Mouse (Mus musculus): ENCODE data around the gene Rab29. TPM values are rescaled to one million over a fixed set of nuclear protein-coding genes. Genes with fewer than 3 reads are reported as not detected.

Gene Rab29
- total and polyA plus RNA-seq, 2 experiments from 2014 or later: 14.7 to 18.8 TPM

- H3K36me3 ChIP-seq (replicated peaks; ENCODE audit: control insufficient read depth, insufficient read depth, low read length): no peaks in the 10 kb centered on the region
- H3K4me3 ChIP-seq (ENCODE audit: low read depth, low read length): no peak overlapping the region
- TF ChIP-seq EP300 (IDR thresholded peaks at IDR 0.05; ENCODE audit: low read depth) (no peak), CTCF (IDR thresholded peaks at IDR 0.05; ENCODE audit: low read depth) (no peak)
- H3K9me3 ChIP-seq (replicated peaks; ENCODE audit: control insufficient read depth, low read length): no peaks in the 10 kb centered on the region
- no peak overlapping the region for H3K4me2 ChIP-seq (ENCODE audit: low read depth, low read length)
- H3K27ac ChIP-seq (ENCODE audit: low read depth): no peak overlapping the region
- no peaks in the 10 kb centered on the region for H3K4me1 ChIP-seq (ENCODE audit: control insufficient read depth, insufficient read depth)
- WGBS: 84% methylated on average over 2 of the region's 2 CpGs
- ATAC-seq (ENCODE audit: insufficient read depth, low read depth): no peak
- DNase-seq (ENCODE audit: low spot score): no peak
- no peaks in the 10 kb centered on the region for H3K27me3 ChIP-seq (ENCODE audit: control insufficient read depth, insufficient read depth, low read length)
- H3K9ac ChIP-seq (replicated peaks; ENCODE audit: low read depth, low read length): no peak overlapping the region
Measured at GRCm38 (mm10) chr1:131886173-131886572, 19.1 kb downstream of the Rab29 start.

GRCm38 (mm10) chr1:131886641-131887040 lies 19.6 kb downstream of the Rab29 start:
- TF ChIP-seq EP300 (IDR thresholded peaks at IDR 0.05; ENCODE audit: low read depth) (no peak), CTCF (IDR thresholded peaks at IDR 0.05; ENCODE audit: low read depth) (no peak)
- no peak overlapping the region for H3K4me3 ChIP-seq (ENCODE audit: low read depth, low read length)
- WGBS: 75% methylated on average over 3 of the region's 3 CpGs
- no peak for ATAC-seq (ENCODE audit: insufficient read depth, low read depth)
- H3K4me2 ChIP-seq (ENCODE audit: low read depth, low read length): no peak overlapping the region
- H3K9me3 ChIP-seq (replicated peaks; ENCODE audit: control insufficient read depth, low read length): no peaks in the 10 kb centered on the region
- no peaks in the 10 kb centered on the region for H3K36me3 ChIP-seq (replicated peaks; ENCODE audit: control insufficient read depth, insufficient read depth, low read length)
- H3K27ac ChIP-seq (ENCODE audit: low read depth): no peak overlapping the region
- no peak for DNase-seq (ENCODE audit: low spot score)
- H3K4me1 ChIP-seq (ENCODE audit: control insufficient read depth, insufficient read depth): no peaks in the 10 kb centered on the region
- H3K9ac ChIP-seq (replicated peaks; ENCODE audit: low read depth, low read length): no peak overlapping the region
- no peaks in the 10 kb centered on the region for H3K27me3 ChIP-seq (ENCODE audit: control insufficient read depth, insufficient read depth, low read length)

- Histone ChIP-seq H3K4me3 (ENCODE audit: low read depth, low read length) (no peak overlapping the region), H3K27ac (ENCODE audit: low read depth) (no peak overlapping the region), H3K27me3 (ENCODE audit: control insufficient read depth, insufficient read depth, low read length) (no peaks in the 10 kb centered on the region), H3K36me3 (replicated peaks; ENCODE audit: control insufficient read depth, insufficient read depth, low read length) (no peaks in the 10 kb centered on the region), H3K9me3 (replicated peaks; ENCODE audit: control insufficient read depth, low read length) (no peaks in the 10 kb centered on the region), H3K9ac (replicated peaks; ENCODE audit: low read depth, low read length) (no peak overlapping the region), H3K4me1 (ENCODE audit: control insufficient read depth, insufficient read depth) (no peaks in the 10 kb centered on the region), H3K4me2 (ENCODE audit: low read depth, low read length) (no peak overlapping the region)
- TF ChIP-seq EP300 (IDR thresholded peaks at IDR 0.05; ENCODE audit: low read depth) (no peak), CTCF (IDR thresholded peaks at IDR 0.05; ENCODE audit: low read depth) (no peak)
- no peak for DNase-seq (ENCODE audit: low spot score)
- 70% methylated on average over 6 of the region's 6 CpGs for WGBS
- no peak for ATAC-seq (ENCODE audit: insufficient read depth, low read depth)
Measured at GRCm38 (mm10) chr1:131890043-131890658, 23.1 kb downstream of the Rab29 start.

- no peak overlapping the region for H3K9ac ChIP-seq (replicated peaks; ENCODE audit: low read depth, low read length)
- no peak overlapping the region for H3K4me3 ChIP-seq (ENCODE audit: low read depth, low read length)
- no peaks in the 10 kb centered on the region for H3K27me3 ChIP-seq (ENCODE audit: control insufficient read depth, insufficient read depth, low read length)
- H3K4me1 ChIP-seq (ENCODE audit: control insufficient read depth, insufficient read depth): no peaks in the 10 kb centered on the region
- no peak overlapping the region for H3K27ac ChIP-seq (ENCODE audit: low read depth)
- no peak overlapping the region for H3K4me2 ChIP-seq (ENCODE audit: low read depth, low read length)
- 75% methylated on average over 4 of the region's 4 CpGs for WGBS
- TF ChIP-seq EP300 (IDR thresholded peaks at IDR 0.05; ENCODE audit: low read depth): no peak
- TF ChIP-seq CTCF (IDR thresholded peaks at IDR 0.05; ENCODE audit: low read depth): no peak
- H3K9me3 ChIP-seq (replicated peaks; ENCODE audit: control insufficient read depth, low read length): no peaks in the 10 kb centered on the region
- no peak for DNase-seq (ENCODE audit: low spot score)
- no peak for ATAC-seq (ENCODE audit: insufficient read depth, low read depth)
- no peaks in the 10 kb centered on the region for H3K36me3 ChIP-seq (replicated peaks; ENCODE audit: control insufficient read depth, insufficient read depth, low read length)
Measured at GRCm38 (mm10) chr1:131891436-131891835, 24.4 kb downstream of the Rab29 start.

- Histone ChIP-seq H3K27ac (ENCODE audit: low read depth) (no peak overlapping the region), H3K4me1 (ENCODE audit: control insufficient read depth, insufficient read depth) (no peaks in the 10 kb centered on the region), H3K4me2 (ENCODE audit: low read depth, low read length) (no peak overlapping the region), H3K4me3 (ENCODE audit: low read depth, low read length) (no peak overlapping the region), H3K9me3 (replicated peaks; ENCODE audit: control insufficient read depth, low read length) (no peaks in the 10 kb centered on the region), H3K36me3 (replicated peaks; ENCODE audit: control insufficient read depth, insufficient read depth, low read length) (no peaks in the 10 kb centered on the region), H3K27me3 (ENCODE audit: control insufficient read depth, insufficient read depth, low read length) (peaks cover 9% of the 10 kb centered on the region; the same call in 1 of the 2 replicates), H3K9ac (replicated peaks; ENCODE audit: low read depth, low read length) (no peak overlapping the region)
- DNase-seq (ENCODE audit: low spot score) (no peak), ATAC-seq (ENCODE audit: insufficient read depth, low read depth) (no peak)
- 75% methylated on average over 4 of the region's 4 CpGs for WGBS
- no peak for TF ChIP-seq EP300 (IDR thresholded peaks at IDR 0.05; ENCODE audit: low read depth)
- TF ChIP-seq CTCF (IDR thresholded peaks at IDR 0.05; ENCODE audit: low read depth): no peak
Measured at GRCm38 (mm10) chr1:131902679-131903078, 35.7 kb downstream of the Rab29 start.

GRCm38 (mm10) chr1:131903251-131903650 lies 36.2 kb downstream of the Rab29 start:
- DNase-seq (ENCODE audit: low spot score): no peak
- Histone ChIP-seq H3K27me3 (ENCODE audit: control insufficient read depth, insufficient read depth, low read length) (peaks cover 13% of the 10 kb centered on the region; the same call in 1 of the 2 replicates), H3K4me1 (ENCODE audit: control insufficient read depth, insufficient read depth) (no peaks in the 10 kb centered on the region), H3K4me2 (ENCODE audit: low read depth, low read length) (no peak overlapping the region), H3K9ac (replicated peaks; ENCODE audit: low read depth, low read length) (no peak overlapping the region), H3K9me3 (replicated peaks; ENCODE audit: control insufficient read depth, low read length) (no peaks in the 10 kb centered on the region), H3K36me3 (replicated peaks; ENCODE audit: control insufficient read depth, insufficient read depth, low read length) (no peaks in the 10 kb centered on the region), H3K4me3 (ENCODE audit: low read depth, low read length) (no peak overlapping the region), H3K27ac (ENCODE audit: low read depth) (no peak overlapping the region)
- 84% methylated on average over 7 of the region's 7 CpGs for WGBS
- no peak for TF ChIP-seq CTCF (IDR thresholded peaks at IDR 0.05; ENCODE audit: low read depth)
- TF ChIP-seq EP300 (IDR thresholded peaks at IDR 0.05; ENCODE audit: low read depth): no peak
- ATAC-seq (ENCODE audit: insufficient read depth, low read depth): no peak
